Mouse (Mus musculus) kidney, adult 2 months (tissue): ENCODE measurements around the gene Tmem238l.

ENCODE experiments used
- CTCF ChIP-seq: fragments of 200-500 bp; conservative IDR thresholded peaks from 2 replicates; pipeline ENCODE4 v1.5.1; 2011; ENCODE audit warnings: low read depth, mild to moderate bottlenecking, control low read depth, low read length, moderate library complexity, mixed read lengths; ENCODE audit not compliant: insufficient read depth, insufficient read length
- POLR2A ChIP-seq: fragments of 200-500 bp; IDR thresholded peaks from one replicate; pipeline ENCODE4 v1.6.1; 2011; ENCODE audit warnings: low read depth, low read length, control low read depth

DNA sequence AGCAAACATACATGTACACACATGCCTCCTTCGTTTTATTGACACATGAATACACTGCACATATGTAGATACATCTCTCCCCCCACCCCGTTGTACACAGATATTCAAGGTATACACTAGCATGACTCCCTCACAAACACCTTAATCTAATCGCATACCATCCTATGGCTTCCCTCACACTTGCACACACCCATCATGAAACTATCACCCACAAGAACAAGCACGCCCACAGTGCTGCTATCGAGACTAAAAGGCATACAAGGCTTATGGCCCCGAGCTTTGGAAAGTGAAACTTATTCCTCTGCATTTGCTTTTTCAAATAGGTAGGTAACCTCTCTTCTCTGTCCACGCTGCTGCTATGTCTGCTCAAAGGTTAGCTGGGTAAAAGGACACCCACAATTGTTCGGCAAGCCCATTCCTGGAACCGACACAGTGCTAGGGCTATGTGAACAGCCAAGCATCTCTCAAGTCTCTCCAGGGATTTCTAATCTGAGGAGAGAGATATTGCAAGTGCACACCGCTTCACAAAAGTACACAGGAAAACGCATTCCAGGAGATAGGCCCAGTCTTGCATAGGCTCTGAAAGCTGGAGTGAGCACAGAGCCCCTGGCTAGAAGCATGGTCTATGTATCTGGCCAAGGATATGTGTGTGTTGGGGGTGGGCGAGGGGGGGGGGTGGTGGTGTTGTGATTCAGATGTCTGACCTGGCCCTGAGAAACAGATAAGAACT, 5.2 kb downstream of the Tmem238l start:
- TF ChIP-seq CTCF = no peak
- TF ChIP-seq POLR2A = no peak
